Mouse (Mus musculus): ENCODE measurements at regions not wholly inside any gene's neighbourhood (a gene's known extent, or its start where the extent isn't known, plus 50 kb on each side); places are given as distances from the start of the nearest gene placed in this dataset.

DNA sequence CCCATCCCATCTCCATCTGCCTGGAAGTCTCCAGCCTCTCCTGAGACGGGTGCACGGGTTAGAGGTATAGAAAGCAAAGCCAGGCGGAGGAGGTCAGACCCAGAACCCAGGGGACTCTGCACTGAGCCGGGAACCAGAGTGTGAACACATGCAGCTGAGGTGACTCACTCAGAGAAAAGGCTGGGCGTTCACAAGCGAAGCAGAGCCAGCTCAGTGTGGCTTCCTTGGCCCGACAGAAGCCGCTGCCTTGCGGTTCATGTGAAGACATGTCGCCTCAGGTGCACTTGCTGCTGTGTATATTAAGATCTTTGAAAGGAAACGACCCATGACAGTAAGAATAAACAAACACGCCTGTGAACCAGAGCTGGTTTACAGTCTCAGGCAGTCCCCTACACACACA is 163.6 kb downstream of the Bmp7 start:
- CTCF ChIA-PET: no interaction called here

DNA sequence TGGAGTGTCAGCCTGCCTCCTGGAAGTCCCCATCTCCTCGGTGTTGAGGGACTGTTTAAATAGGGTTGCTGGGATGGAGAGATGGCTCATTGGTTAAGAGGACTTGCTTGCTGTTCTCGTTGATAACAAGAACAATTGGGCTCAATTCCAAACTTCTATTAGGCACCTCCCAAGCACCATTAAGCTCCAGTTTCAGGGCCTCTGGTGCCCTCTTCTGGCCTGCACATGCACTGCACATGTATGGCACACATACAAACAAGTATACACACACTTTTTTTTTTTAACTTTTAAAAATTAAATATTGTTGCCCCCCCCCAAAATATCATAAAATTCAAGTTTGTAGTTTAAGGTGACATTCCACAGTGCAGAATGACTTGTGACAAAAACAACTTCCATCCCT is 162.3 kb downstream of the Bmp7 start:
- CTCF ChIA-PET: no interaction called here

DNA sequence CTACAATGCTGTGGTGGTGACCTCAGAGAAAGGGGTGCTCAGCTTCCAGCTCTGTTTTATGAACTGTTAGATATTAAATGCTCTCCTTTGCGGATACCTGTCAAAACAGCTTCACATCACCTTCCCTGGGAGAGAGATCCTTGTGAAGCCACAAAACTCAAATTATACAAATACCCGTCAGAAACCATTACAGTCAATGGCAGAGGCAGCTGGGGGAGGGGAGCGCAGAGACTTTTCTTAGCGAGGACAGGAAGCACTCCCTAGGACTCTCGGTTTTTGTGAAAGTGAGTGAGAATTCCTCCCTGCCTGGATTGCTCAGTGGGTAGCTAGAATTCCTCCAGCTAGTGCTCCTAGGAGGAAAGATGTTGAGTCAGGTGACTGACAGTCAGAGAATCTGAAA is 161.0 kb downstream of the Bmp7 start:
- CTCF ChIA-PET: no interaction called here

DNA sequence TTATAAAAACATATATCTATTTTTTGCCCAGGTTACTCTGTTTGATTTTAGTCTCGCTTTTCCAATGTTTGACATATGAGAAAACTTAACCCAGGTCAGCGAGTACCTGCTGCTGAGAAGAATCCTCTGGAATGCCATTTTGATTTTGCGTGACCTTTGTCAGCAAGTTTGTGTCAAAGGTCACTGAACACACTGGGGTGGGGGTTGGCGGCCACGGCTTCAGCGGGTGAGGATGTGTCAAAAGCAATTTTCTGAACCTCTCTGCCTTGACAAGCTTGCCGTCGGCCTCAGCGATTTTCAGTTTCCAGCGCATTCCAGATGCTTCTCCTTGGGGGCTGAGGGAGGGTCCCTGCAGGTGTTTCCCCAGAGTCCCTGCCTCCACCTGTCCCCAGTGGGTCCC is 157.4 kb downstream of the Bmp7 start:
- CTCF ChIA-PET: interaction anchor here (0.6 kb wide), 1 partner anchor 51 kb away, joined by 3 read pairs; no protein-coding TSS in a partner anchor

DNA sequence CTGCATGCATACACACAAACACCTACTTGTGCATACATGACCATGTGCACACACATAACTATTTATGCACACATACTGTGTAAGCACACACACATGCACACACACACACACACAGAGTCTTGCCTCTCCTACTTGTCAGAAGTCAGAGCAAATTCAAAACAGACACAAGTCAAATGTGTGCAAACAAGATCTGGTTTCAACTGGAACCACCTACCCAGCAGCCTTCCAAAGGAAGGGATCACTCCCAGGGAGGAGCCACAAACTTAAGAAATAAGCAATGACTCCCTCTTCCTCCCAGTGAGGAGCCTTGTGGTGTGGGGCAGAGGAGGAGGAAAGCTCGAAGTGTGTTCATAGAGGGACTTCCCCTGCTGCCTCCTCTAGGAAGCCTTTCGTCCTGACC is 153.8 kb downstream of the Bmp7 start:
- CTCF ChIA-PET: no interaction called here

DNA sequence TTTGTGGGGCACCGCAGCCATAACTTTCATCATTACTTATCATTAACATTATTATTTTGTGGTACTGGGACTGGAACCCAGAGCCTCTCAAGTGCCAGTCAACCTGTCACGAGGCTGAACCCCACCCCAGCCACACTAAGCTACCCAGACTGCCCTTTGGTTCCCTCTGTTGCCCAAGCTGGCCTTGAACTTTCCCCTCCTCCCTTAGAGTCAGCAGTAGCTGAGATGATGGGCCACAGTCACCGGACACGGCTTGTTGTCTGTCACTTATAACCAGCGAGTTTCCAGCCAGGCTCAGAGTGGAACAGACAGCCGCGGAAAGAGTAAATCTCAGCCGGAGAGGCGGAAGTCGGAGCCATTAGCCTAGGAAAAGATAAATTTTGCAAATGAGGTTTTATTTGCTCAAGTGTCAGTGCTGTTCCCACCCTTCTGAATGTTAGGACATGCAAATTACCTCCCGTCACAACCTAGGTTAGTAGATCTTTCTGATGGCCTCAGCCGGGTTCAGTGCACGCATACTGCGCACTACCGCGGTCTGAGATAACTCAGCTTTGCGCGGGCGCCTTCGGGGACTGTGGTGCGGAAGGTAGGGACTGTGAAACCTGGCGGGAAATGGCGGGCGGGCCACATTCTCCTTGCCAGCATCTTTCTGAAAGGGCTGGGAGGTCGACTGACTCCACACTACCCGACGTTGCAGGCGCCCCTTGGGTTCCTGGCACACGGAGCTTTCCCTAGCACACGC is 152.7 kb downstream of the Bmp7 start:
- CTCF ChIA-PET: no interaction called here

DNA sequence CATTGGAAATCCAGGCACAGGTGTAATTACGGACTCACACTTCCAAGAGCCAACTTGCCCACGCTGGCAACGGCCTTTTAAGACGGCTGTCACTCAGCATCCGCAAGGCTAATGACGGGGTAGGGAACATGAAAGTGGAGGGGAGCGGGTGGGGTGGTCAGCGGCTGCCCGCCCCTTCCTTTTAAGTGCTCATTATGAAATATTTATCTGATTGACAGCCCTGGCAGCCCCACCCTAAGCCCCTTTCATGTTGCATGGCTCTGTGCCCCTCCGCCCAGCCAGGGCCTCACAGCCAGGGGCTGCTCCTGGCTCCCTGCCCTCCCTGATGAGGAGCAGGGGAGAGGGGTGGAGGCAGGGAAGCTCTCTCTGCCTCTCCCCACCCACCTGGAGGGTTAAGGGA is 150.9 kb downstream of the Bmp7 start:
- CTCF ChIA-PET: no interaction called here

DNA sequence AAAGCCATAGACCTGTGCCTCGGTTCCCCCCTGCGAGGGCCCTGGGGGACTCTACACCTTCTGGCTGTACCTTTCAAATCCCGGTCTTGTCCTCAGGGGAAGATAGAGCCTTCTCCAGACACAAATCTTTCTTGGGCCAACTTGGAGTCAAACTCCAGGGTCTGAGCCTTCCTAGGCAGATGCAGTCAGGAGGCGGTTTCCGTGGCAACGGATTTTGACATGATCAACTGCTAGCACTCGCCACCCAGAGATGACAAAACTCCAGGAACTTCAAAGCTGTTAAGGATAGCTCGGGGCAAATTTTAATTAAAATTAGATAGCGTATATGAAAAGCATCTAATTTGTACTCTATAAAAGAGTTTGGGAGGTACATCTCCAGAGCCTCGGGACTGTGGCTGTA is 147.6 kb downstream of the Bmp7 start:
- CTCF ChIA-PET: no interaction called here

DNA sequence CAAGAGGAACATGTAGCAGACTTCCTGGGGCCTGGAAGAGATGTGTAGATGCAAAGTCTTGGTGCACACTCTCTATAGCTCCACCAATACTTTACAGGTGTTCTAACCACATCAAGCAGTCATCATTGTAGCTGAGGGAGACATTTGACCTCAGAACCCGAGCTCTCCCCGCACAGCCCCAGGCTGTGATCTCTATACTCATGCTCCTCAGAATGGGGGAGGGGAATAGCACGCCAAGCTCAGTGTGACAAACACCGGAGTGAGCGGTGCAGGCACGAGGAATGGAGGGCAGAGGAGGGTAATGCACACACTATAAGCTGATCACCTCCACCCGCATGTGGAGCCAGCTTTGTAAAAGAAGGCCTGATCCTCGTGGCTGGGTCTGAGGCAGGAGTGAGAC is 146.1 kb downstream of the Bmp7 start:
- CTCF ChIA-PET: no interaction called here

DNA sequence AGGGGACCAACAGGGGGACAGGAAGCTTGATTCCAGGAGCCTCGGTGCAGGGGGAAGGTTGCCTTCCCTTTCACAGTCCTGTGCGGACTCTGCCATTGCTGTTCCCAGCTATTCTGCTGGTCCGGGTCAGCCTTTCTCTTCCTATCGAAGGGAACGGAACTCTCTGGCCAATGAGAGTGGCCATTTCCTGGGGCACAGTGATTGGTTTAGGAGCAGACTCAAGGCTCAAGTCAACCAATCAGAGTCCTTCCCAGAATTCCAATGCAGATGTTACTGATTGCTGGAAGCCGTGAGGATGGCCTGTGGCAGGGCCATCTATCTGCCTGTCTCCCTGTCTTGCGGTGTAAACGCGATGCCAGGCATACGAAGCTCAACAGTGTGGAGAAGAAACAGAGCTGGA is 145.3 kb downstream of the Bmp7 start:
- CTCF ChIA-PET: no interaction called here

DNA sequence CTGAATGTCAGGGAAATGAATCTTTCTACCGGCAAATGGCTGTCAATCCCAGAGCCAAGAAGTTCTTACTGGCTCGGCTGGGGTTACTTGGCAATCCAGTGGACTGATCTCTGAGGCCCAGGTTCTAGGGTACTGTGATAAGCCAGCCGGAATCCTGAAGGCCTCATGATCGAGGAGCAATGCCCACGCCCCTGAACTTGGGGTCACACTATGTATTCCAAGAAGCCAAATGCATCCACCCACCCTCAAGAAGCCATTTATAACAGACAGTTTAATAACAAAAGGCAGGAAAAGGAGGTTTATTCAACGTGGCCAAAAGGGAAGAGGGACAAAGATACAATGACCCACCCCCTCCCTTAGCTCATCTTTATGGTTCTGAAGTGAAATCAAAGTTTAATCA is 144.0 kb downstream of the Bmp7 start:
- CTCF ChIA-PET: no interaction called here

DNA sequence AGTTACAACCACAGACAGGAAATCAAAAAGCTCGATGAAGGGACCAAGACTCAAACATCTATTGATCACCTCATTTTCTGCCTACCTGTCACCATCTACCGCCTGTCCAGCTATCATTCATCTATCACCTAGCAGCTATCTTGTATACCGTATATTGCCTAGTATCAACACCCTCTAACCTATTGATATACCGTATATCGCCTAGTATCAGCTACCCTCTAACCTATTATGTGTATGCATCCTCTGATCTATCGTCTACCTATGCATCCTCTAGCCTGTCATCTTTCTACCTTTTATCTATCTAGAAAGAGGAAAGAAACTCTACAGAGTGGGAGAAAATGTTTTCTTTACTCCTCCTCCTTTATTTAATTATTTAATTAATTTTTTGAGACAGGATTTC is 143.2 kb downstream of the Bmp7 start:
- CTCF ChIA-PET: no interaction called here

DNA sequence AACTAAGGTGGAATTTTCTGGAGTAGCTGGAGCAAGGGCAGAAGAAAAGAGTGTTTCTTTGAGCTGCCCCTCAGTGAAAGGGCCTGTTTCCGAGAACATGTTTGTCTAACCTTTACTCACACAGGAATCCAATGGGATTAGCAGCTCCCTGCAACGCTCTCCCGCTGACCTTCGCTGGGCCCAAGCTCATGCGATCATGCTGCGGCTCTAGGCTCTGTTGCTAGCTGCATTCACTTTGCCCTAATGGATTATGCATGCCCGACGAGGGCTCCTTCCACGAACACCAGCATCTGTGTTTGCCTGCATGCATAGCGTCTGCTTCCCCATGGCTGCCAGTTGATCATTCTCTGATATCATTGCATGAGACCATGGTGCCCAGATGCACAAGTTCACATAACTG is 140.2 kb downstream of the Bmp7 start:
- CTCF ChIA-PET: no interaction called here

DNA sequence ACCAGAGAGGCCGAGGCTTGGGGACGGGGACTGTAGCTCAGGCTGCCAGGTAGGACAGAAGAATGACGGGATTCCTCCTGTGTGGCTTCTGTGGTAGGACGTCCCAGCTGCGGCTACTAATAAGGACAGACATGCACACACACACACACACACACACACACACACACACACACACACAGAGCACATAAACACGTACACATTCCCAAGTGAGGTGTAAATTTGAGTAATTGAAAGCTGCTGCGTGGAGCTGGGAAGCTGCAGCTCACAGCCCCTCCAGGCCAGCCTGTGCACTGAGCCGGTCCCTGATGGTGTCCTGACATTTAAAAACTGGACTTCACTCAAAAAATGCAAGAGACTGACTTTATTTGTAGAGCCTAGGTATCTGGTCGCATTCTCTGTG is 139.3 kb downstream of the Bmp7 start:
- CTCF ChIA-PET: interaction anchor here (0.6 kb wide), 1 partner anchor 1409 kb away, joined by 3 read pairs; no protein-coding TSS in a partner anchor

DNA sequence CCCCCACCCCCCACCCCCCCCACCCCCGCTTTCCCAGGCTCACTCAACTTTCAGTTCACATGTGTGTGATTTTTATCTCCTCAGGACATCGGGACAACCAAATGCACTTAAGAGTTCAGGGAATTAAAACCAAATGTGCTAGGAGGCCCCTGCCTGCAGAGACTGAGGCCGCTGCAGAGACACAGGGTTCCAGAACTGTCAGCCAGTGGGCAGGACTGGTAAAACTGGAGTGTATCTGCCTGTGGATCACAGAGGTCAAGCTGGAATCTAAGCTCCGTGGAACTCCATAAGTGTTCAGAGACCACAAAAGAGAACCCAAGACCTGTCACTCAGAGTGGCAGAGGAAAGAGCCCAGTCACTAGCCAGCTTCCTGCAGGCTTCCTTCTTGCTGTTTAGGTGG is 138.3 kb downstream of the Bmp7 start:
- CTCF ChIA-PET: no interaction called here

DNA sequence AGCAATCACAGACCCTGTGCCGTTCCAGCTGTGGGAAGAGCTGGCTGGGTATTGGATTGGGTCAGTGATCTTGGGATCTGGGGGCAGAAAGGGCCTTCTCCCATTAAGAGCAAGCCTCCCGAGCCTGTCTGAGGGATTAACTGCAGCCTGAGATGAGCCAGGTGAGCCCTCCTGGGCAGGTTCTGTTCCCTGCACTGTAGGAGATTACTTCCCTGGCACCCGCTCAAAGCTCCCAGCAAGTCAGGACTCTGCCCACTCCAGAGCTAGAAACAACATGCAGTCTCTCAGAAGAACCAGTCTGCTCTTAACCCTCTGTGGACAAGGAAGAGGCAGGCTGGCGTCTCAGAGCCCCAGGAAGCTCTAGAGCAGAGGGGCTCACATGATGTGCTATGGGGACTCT is 132.7 kb downstream of the Bmp7 start:
- CTCF ChIA-PET: no interaction called here

DNA sequence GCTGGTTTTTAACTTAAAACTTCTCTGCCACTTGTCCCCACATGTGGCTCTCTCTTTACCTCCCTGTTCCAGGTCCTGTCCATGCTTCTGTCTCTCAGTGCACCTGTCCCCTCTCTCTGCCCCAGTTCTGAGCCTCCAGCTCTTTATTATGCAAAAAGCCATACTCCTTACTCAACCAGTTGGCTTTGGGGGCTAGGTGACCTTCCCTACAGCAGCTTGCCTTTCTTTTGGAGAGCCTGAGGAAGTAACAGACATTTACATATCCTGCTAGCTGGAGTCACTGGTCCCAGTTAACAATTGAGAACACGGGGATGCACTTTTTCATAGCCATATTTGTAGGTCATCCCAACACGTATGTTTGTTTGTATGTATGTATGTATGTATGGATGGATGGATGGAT is 130.8 kb downstream of the Bmp7 start:
- CTCF ChIA-PET: no interaction called here

DNA sequence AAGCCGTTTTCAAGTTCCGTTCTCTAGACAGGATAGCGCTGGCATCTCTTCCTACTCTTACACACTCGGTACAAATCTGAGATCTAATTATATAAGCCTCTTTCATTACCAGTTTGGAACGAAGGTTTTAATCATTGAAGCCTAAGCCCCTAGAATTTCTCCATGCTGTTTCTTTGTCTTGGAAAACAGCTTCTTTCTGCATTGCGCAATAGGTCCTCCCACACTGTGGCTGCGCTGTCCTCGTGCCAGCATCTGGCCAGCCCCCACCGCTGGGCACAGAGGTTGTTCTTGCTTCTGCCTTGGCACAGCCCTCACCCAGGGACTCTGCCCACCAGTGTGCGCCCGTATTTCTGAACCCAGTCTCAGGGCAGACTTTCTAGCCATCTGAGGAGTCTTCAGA is 126.8 kb downstream of the Bmp7 start:
- CTCF ChIA-PET: no interaction called here

DNA sequence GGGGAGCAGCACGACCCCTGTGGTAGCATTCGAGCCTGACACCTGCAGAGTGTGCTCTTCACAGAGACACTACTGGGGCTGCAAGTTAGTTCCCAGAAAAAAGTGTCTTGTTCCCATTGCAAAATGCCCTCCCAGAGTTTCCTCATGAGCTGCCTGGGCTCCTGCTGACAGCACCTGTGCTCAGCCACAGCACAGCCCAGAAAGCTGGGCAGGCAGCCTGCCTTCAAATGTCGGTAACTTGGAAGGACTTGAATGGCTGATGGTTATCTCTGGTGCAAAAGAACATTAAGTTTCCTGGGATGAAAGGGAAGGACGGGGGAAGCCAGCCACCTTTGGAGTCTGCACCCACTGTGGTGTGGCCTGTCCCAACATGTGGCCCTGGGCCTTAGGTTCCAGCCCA is 126.2 kb downstream of the Bmp7 start:
- CTCF ChIA-PET: no interaction called here

DNA sequence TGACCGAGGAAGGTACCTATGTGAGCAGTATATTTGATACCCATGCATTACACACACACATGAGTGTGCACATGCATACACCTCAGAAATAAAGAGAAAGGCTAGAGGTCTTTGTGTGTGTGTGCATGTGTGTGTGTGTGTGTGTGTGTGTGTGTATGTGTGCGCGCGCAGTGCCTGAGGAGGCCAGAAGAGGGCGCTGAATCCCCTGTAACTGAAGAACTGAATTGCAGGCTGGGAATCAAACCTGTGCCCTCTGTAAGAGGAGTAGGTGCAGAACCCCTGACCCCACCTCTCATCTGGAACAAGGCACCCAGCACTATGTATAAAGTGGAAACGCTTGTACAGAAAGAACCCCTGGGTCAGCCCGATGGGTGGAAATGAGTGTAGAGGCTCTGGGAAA is 125.0 kb downstream of the Bmp7 start:
- CTCF ChIA-PET: interaction anchor here (0.6 kb wide), 1 partner anchor 270 kb away, joined by 3 read pairs; no protein-coding TSS in a partner anchor

DNA sequence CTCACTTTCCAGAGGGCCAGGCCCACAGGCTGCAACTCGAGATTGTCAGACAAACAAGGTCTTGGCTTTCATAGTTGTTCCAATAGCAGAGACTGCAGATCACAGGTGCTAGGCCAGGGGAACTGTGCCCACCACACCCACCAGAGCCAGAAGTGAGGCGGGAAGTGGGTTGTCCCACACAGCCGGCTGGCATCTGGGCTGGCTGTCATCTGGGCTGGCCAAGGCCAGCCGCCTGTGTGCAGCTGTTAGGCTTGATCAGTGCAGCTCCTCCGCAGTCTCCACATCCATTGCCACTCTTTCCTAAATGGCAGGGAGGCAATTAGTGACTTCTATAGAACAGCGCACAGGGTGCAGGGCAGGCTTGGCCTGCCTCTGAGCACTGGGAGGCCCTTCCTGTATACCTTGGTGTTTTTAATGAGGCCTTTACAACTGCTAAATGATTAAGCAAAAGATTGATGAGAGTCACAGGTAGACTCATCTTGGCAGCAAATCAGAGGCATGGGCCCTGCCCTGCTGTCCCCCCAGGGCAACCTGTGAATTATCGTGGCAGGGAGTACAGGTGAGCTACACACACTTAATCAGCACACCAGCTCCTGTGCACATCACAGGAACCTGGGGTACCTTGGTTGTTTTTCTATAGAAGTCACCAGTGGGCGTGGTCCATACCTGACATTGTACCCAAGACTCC is 122.9 kb downstream of the Bmp7 start:
- CTCF ChIA-PET: interaction anchor here (0.6 kb wide), 1 partner anchor 121 kb away, joined by 3 read pairs; no protein-coding TSS in a partner anchor
